Mouse (Mus musculus) thymus, adult 2 months (tissue): Measurements from ENCODE around the gene Uncx.

Experiments used
- CTCF ChIP-seq: fragments of 200-500 bp; IDR thresholded peaks from 2 replicates; pipeline ENCODE4 v1.5.1; 2012; ENCODE audit warnings: mild to moderate bottlenecking, control low read depth, low read length, moderate library complexity, borderline replicate concordance; ENCODE audit not compliant: control insufficient read depth, poor library complexity, insufficient read depth; ENCODE audit errors: extremely low read depth
- POLR2A ChIP-seq: fragments of 200-500 bp; IDR thresholded peaks from 2 replicates; pipeline ENCODE4 v1.6.1; 2012; ENCODE audit warnings: mild to moderate bottlenecking, low read length, control low read depth, moderate library complexity; ENCODE audit not compliant: control insufficient read depth, poor library complexity, insufficient read depth; ENCODE audit errors: extremely low read depth

GRCm38 (mm10) chr5:139561363-139562001, 18.2 kb downstream of the Uncx start:
- no peak for TF ChIP-seq POLR2A
- no peak for TF ChIP-seq CTCF
